Mouse (Mus musculus) MEL (cell line): ENCODE data around the gene Glra2.

Experiments used
- CHD1 ChIP-seq: IDR thresholded peaks from 2 replicates; pipeline ENCODE4 v1.6.1; 2012; ENCODE audit warnings: low read depth, mild to moderate bottlenecking, inconsistent platforms, low read length, improper control_type of control experiment
- CTCF ChIP-seq, 3 experiments: IDR thresholded peaks in 2 of 3; conservative IDR thresholded peaks in 1 of 3; 2 replicates each; pipeline ENCODE4 v1.5.1; 2011 to 2012; ENCODE audit warnings: low read length in 3 of 3, low read depth in 2 of 3, mild to moderate bottlenecking in 2 of 3, improper control_type of control experiment in 1 of 3, inconsistent platforms in 1 of 3, mixed read lengths in 1 of 3, moderate library complexity in 1 of 3; ENCODE audit not compliant: control insufficient read depth in 1 of 3, insufficient read depth in 1 of 3, poor library complexity in 1 of 3, severe bottlenecking in 1 of 3
- JUND ChIP-seq: IDR thresholded peaks from 2 replicates; pipeline ENCODE4 v1.6.1; 2011; ENCODE audit warnings: low read depth, mild to moderate bottlenecking, improper control_type of control experiment, low read length
- MAFK ChIP-seq: IDR thresholded peaks from 2 replicates; pipeline ENCODE4 v1.6.1; 2011; ENCODE audit warnings: low read depth, mild to moderate bottlenecking, low read length, improper control_type of control experiment, borderline replicate concordance
- POLR2A ChIP-seq, 2 experiments: IDR thresholded peaks; 2 replicates each; pipeline ENCODE4 v1.6.1; 2011 to 2012; ENCODE audit warnings: low read length in 2 of 2, mild to moderate bottlenecking in 2 of 2, control low read depth in 1 of 2, improper control_type of control experiment in 1 of 2, low read depth in 1 of 2, moderate library complexity in 1 of 2; ENCODE audit not compliant: control insufficient read depth in 1 of 2, insufficient read depth in 1 of 2, poor library complexity in 1 of 2
- TBP ChIP-seq: IDR thresholded peaks from 2 replicates; pipeline ENCODE4 v1.8.0; 2011; ENCODE audit warnings: low read depth, low read length, improper control_type of control experiment
- TCF12 ChIP-seq: IDR thresholded peaks from 2 replicates; pipeline ENCODE4 v1.6.1; 2014; ENCODE audit warnings: low read depth, mild to moderate bottlenecking, inconsistent platforms, low read length, improper control_type of control experiment, moderate library complexity
- UBTF ChIP-seq: IDR thresholded peaks from 2 replicates; pipeline ENCODE4 v1.6.1; 2012; ENCODE audit warnings: low read depth, mild to moderate bottlenecking, inconsistent platforms, low read length, improper control_type of control experiment, moderate library complexity, borderline replicate concordance; ENCODE audit not compliant: insufficient read depth
- USF1 ChIP-seq: IDR thresholded peaks from 2 replicates; pipeline ENCODE4 v1.6.1; 2014; ENCODE audit warnings: low read depth, mild to moderate bottlenecking, inconsistent platforms, low read length, improper control_type of control experiment, moderate library complexity
- ZNF384 ChIP-seq: IDR thresholded peaks from 2 replicates; pipeline ENCODE4 v1.6.1; 2012; ENCODE audit warnings: low read depth, mild to moderate bottlenecking, inconsistent platforms, low read length, improper control_type of control experiment

- TF ChIP-seq CTCF (IDR thresholded peaks at IDR 0.05 in 2 of 3, conservative IDR thresholded peaks at IDR 0.05 in 1 of 3; ENCODE audit: control insufficient read depth in 1 of 3, insufficient read depth in 1 of 3, low read depth in 2 of 3, low read length in 3 of 3, poor library complexity in 1 of 3, severe bottlenecking in 1 of 3) (no peak), MAFK (no peak), USF1 (no peak), JUND (no peak), POLR2A (IDR thresholded peaks at IDR 0.05; ENCODE audit: control insufficient read depth in 1 of 2, insufficient read depth in 1 of 2, low read depth in 1 of 2, low read length in 2 of 2, poor library complexity in 1 of 2) (no peak), TBP (no peak), UBTF (no peak), ZNF384 (no peak), TCF12 (no peak), CHD1 (no peak)
Measured at GRCm38 (mm10) chrX:165193550-165193949, 133.6 kb downstream of the Glra2 start.
